Mouse (Mus musculus): Measurements from ENCODE around the gene Umod. TPM values are rescaled to one million over a fixed set of nuclear protein-coding genes. Genes with fewer than 3 reads are reported as not detected.

Umod gene
- polyA plus RNA-seq, 1 experiment, result not detected

GRCm38 (mm10) chr7:119519163-119519562 is 40.1 kb upstream of the Umod start, which contains the start of gene Acsm5:
Acsm5 (plus strand) TSS chr7:119519463.
- 75% methylated on average over 5 of the region's 5 CpGs for WGBS
- Histone ChIP-seq H3K27ac (ENCODE audit: insufficient read depth, low read depth, low read length) (no peak within 1 kb of the TSS), H3K4me1 (ENCODE audit: control insufficient read depth, insufficient read depth, low read length) (no peaks in the 10 kb centered on the region), H3K4me3 (ENCODE audit: insufficient read depth, low read depth, low read length) (no peak within 1 kb of the TSS)
- TF ChIP-seq POLR2A (IDR thresholded peaks at IDR 0.05; ENCODE audit: insufficient read depth, low read depth, low read length), result no peak
- TF ChIP-seq CTCF (IDR thresholded peaks at IDR 0.05; ENCODE audit: insufficient read depth, low read depth, low read length), result no peak

GRCm38 (mm10) chr7:119516272-119516558 is 37.1 kb upstream of the Umod start:
- H3K27ac ChIP-seq (ENCODE audit: insufficient read depth, low read depth, low read length), result no peak overlapping the region
- H3K4me3 ChIP-seq (ENCODE audit: insufficient read depth, low read depth, low read length), result no peak overlapping the region
- 81% methylated on average over 7 of the region's 7 CpGs for WGBS
- H3K4me1 ChIP-seq (ENCODE audit: control insufficient read depth, insufficient read depth, low read length), result no peaks in the 10 kb centered on the region
- TF ChIP-seq CTCF (IDR thresholded peaks at IDR 0.05; ENCODE audit: insufficient read depth, low read depth, low read length) (no peak), POLR2A (IDR thresholded peaks at IDR 0.05; ENCODE audit: insufficient read depth, low read depth, low read length) (no peak)

GRCm38 (mm10) chr7:119515492-119516271 is 36.6 kb upstream of the Umod start:
- TF ChIP-seq CTCF (IDR thresholded peaks at IDR 0.05; ENCODE audit: insufficient read depth, low read depth, low read length) (no peak), POLR2A (IDR thresholded peaks at IDR 0.05; ENCODE audit: insufficient read depth, low read depth, low read length) (no peak)
- Histone ChIP-seq H3K4me3 (ENCODE audit: insufficient read depth, low read depth, low read length) (no peak overlapping the region), H3K27ac (ENCODE audit: insufficient read depth, low read depth, low read length) (no peak overlapping the region), H3K4me1 (ENCODE audit: control insufficient read depth, insufficient read depth, low read length) (no peaks in the 10 kb centered on the region)
- 68% methylated on average over 10 of the region's 10 CpGs for WGBS

- peak; percentile 38; the same call in 1 of the 2 replicates for TF ChIP-seq CTCF (IDR thresholded peaks at IDR 0.05; ENCODE audit: insufficient read depth, low read depth, low read length)
- TF ChIP-seq POLR2A (IDR thresholded peaks at IDR 0.05; ENCODE audit: insufficient read depth, low read depth, low read length), result no peak
- 16% methylated on average over 7 of the region's 7 CpGs for WGBS
- Histone ChIP-seq H3K4me1 (ENCODE audit: control insufficient read depth, insufficient read depth, low read length) (no peaks in the 10 kb centered on the region), H3K27ac (ENCODE audit: insufficient read depth, low read depth, low read length) (no peak overlapping the region), H3K4me3 (ENCODE audit: insufficient read depth, low read depth, low read length) (no peak overlapping the region)
Observed at GRCm38 (mm10) chr7:119513056-119513455, 34.0 kb upstream of the Umod start.

GRCm38 (mm10) chr7:119511143-119511542 is 32.1 kb upstream of the Umod start:
- 90% methylated on average over 4 of the region's 4 CpGs for WGBS

GRCm38 (mm10) chr7:119490041-119490780 is 11.1 kb upstream of the Umod start:
- 76% methylated on average over 4 of the region's 4 CpGs for WGBS
- no peaks in the 10 kb centered on the region for H3K4me1 ChIP-seq (ENCODE audit: control insufficient read depth, insufficient read depth, low read length)
- TF ChIP-seq CTCF (IDR thresholded peaks at IDR 0.05; ENCODE audit: insufficient read depth, low read depth, low read length) (no peak), POLR2A (IDR thresholded peaks at IDR 0.05; ENCODE audit: insufficient read depth, low read depth, low read length) (no peak)
- H3K27ac ChIP-seq (ENCODE audit: insufficient read depth, low read depth, low read length), result no peak overlapping the region
- no peak overlapping the region for H3K4me3 ChIP-seq (ENCODE audit: insufficient read depth, low read depth, low read length)

More at GRCm38 (mm10) chr7:119511143-119511542, 32.1 kb upstream of the Umod start:
- Histone ChIP-seq H3K4me1 (ENCODE audit: control insufficient read depth, insufficient read depth, low read length) (no peaks in the 10 kb centered on the region), H3K27ac (ENCODE audit: insufficient read depth, low read depth, low read length) (no peak overlapping the region), H3K4me3 (ENCODE audit: insufficient read depth, low read depth, low read length) (no peak overlapping the region)
- no peak for TF ChIP-seq POLR2A (IDR thresholded peaks at IDR 0.05; ENCODE audit: insufficient read depth, low read depth, low read length)
- no peak for TF ChIP-seq CTCF (IDR thresholded peaks at IDR 0.05; ENCODE audit: insufficient read depth, low read depth, low read length)

GRCm38 (mm10) chr7:119486683-119487082 is 7.6 kb upstream of the Umod start:
- TF ChIP-seq POLR2A (IDR thresholded peaks at IDR 0.05; ENCODE audit: insufficient read depth, low read depth, low read length) (no peak), CTCF (IDR thresholded peaks at IDR 0.05; ENCODE audit: insufficient read depth, low read depth, low read length) (no peak)
- Histone ChIP-seq H3K4me1 (ENCODE audit: control insufficient read depth, insufficient read depth, low read length) (no peaks in the 10 kb centered on the region), H3K27ac (ENCODE audit: insufficient read depth, low read depth, low read length) (no peak overlapping the region), H3K4me3 (ENCODE audit: insufficient read depth, low read depth, low read length) (no peak overlapping the region)
- 97% methylated on average over 5 of the region's 5 CpGs for WGBS

GRCm38 (mm10) chr7:119484154-119484553 is 5.1 kb upstream of the Umod start:
- no peaks in the 10 kb centered on the region for H3K4me1 ChIP-seq (ENCODE audit: control insufficient read depth, insufficient read depth, low read length)
- no peak overlapping the region for H3K27ac ChIP-seq (ENCODE audit: insufficient read depth, low read depth, low read length)
- 92% methylated on average over 4 of the region's 4 CpGs for WGBS
- no peak for TF ChIP-seq CTCF (IDR thresholded peaks at IDR 0.05; ENCODE audit: insufficient read depth, low read depth, low read length)
- TF ChIP-seq POLR2A (IDR thresholded peaks at IDR 0.05; ENCODE audit: insufficient read depth, low read depth, low read length), result no peak
- no peak overlapping the region for H3K4me3 ChIP-seq (ENCODE audit: insufficient read depth, low read depth, low read length)

All from olfactory bulb, adult 2 months (tissue).